Mouse (Mus musculus) lung, embryonic 14.5 days (tissue): Measurements from ENCODE around the gene Col6a4. TPM values are rescaled to one million over a fixed set of nuclear protein-coding genes. Genes with fewer than 3 reads are reported as not detected.
A peak's percentile ranks its signal among the peaks of the same experiment; 100 is the strongest.

Experiments used
- ATAC-seq: fragments of 200-750 bp; cut with Nextera tagmentation; 2 replicates; pipeline ENCODE4 v1.8.0; 2017; ENCODE audit warnings: mild to moderate bottlenecking, moderate TSS enrichment, moderate library complexity; ENCODE audit not compliant: insufficient read depth
- DNase-seq: peaks from one replicate; pipeline ENCODE4 v3.0.0-alpha.2; 2015
- H3K27ac ChIP-seq: fragments of 300-500 bp; sonication (generic); 2 replicates; pipeline ENCODE4 v1.5.1; 2014; ENCODE audit warnings: low read depth, mild to moderate bottlenecking, moderate library complexity
- H3K27me3 ChIP-seq: fragments of 300-500 bp; sonication (generic); 2 replicates; pipeline ENCODE4 v1.6.1; 2014; ENCODE audit warnings: low read length, control low read depth; ENCODE audit not compliant: insufficient read depth
- H3K36me3 ChIP-seq: fragments of 300-500 bp; sonication (generic); 2 replicates; pipeline ENCODE4 v1.6.1; 2014; ENCODE audit warnings: control low read depth; ENCODE audit not compliant: insufficient read depth
- H3K4me1 ChIP-seq: fragments of 300-500 bp; sonication (generic); 2 replicates; pipeline ENCODE4 v1.6.1; 2014; ENCODE audit warnings: antibody characterized with exemption, control low read depth; ENCODE audit not compliant: insufficient read depth
- H3K4me2 ChIP-seq: fragments of 300-500 bp; sonication (generic); 2 replicates; pipeline ENCODE4 v1.6.1; 2014; ENCODE audit warnings: mild to moderate bottlenecking
- H3K4me3 ChIP-seq: fragments of 300-500 bp; sonication (generic); 2 replicates; pipeline ENCODE4 v1.5.1; 2014; ENCODE audit warnings: low read depth, low read length
- H3K9ac ChIP-seq: fragments of 300-500 bp; sonication (generic); 2 replicates; pipeline ENCODE4 v1.6.1; 2014
- H3K9me3 ChIP-seq: fragments of 300-500 bp; sonication (generic); 2 replicates; pipeline ENCODE4 v1.6.1; 2016; ENCODE audit warnings: low read depth, low read length, control low read depth
- CTCF ChIP-seq: IDR thresholded peaks from 2 replicates; pipeline ENCODE4 v1.5.1; 2016; ENCODE audit warnings: antibody characterized with exemption, low read depth
- WGBS: fragments of 180-500 bp; shearing (Covaris S2); extraction: QIAGEN DNeasy Blood & Tissue Kit; methylation state at CpG from one replicate; pipeline ENCODE4 v1.1.7; 2014; 5-methylcytosine and 5-hydroxymethylcytosine counted together
- polyA plus RNA-seq: library from polyadenylated mRNA; unstranded; fragments of >200 nt; fragmentation: Nextera tagmentation; extraction: Ambion mirVana; gene quantifications from 2 replicates; pipeline ENCODE4 v1.2.1, GENCODE M21; 2014

The Col6a4 gene
- polyA plus RNA-seq, 1 experiment from 2014 or later = 0.95 TPM

DNA sequence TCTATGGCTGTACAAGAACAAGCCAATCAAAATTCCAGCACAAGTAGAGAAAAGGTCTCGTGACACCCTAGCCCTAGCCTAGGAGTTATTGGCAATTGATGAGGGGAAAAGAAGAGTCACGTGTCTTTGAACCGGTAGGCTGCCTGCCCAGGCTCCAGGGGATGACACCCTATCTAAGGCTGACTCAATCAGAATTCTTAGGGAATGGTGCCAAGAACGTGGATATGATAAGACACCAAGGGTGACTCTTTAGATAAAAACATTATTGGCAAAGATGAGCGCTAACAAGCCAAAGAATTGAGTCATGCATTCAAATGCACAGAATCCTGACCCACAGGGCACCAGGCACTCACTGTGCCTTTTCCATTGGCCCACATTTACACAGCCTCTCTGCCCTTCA is 125.7 kb downstream of the Col6a4 start:
- Histone ChIP-seq H3K36me3 (no peaks in the 10 kb centered on the region), H3K4me1 (no peaks in the 10 kb centered on the region), H3K4me3 (no peak overlapping the region), H3K4me2 (no peak overlapping the region), H3K9me3 (no peaks in the 10 kb centered on the region), H3K27me3 (no peaks in the 10 kb centered on the region), H3K9ac (no peak overlapping the region), H3K27ac (no peak overlapping the region)
- DNase-seq (no peak), ATAC-seq (no peak)
- 72% methylated on average over 5 of the region's 5 CpGs for WGBS
- TF ChIP-seq CTCF = no peak

- no peak overlapping the region for H3K9ac ChIP-seq
- DNase-seq = no peak
- H3K36me3 ChIP-seq = no peaks in the 10 kb centered on the region
- WGBS = 73% methylated on average over 5 of the region's 5 CpGs
- H3K9me3 ChIP-seq = no peaks in the 10 kb centered on the region
- no peak overlapping the region for H3K27ac ChIP-seq
- H3K4me1 ChIP-seq = no peaks in the 10 kb centered on the region
- H3K27me3 ChIP-seq = no peaks in the 10 kb centered on the region
- no peak for ATAC-seq
- no peak for TF ChIP-seq CTCF
- H3K4me3 ChIP-seq = no peak overlapping the region
- no peak overlapping the region for H3K4me2 ChIP-seq
These were observed 128.6 kb downstream of the Col6a4 start for GRCm38 (mm10) chr9:105967976-105968375.

GRCm38 (mm10) chr9:105960533-105960932 is 136.1 kb downstream of the Col6a4 start, which contains the start of gene Col6a5:
TSS of gene Col6a5 (minus strand) at chr9:105960643.
- DNase-seq = peak; percentile 57
- 8% methylated on average over 13 of the region's 13 CpGs for WGBS
- no peaks in the 10 kb centered on the region for H3K36me3 ChIP-seq
- no peaks in the 10 kb centered on the region for H3K4me1 ChIP-seq
- H3K4me2 ChIP-seq = peak within 1 kb of the TSS; percentile 45
- no peaks in the 10 kb centered on the region for H3K27me3 ChIP-seq
- ATAC-seq = peak; percentile 54; the same call in 1 of the 2 replicates
- no peak within 1 kb of the TSS for H3K27ac ChIP-seq
- no peak within 1 kb of the TSS for H3K4me3 ChIP-seq
- TF ChIP-seq CTCF = no peak
- H3K9ac ChIP-seq = no peak within 1 kb of the TSS
- H3K9me3 ChIP-seq = no peaks in the 10 kb centered on the region

DNA sequence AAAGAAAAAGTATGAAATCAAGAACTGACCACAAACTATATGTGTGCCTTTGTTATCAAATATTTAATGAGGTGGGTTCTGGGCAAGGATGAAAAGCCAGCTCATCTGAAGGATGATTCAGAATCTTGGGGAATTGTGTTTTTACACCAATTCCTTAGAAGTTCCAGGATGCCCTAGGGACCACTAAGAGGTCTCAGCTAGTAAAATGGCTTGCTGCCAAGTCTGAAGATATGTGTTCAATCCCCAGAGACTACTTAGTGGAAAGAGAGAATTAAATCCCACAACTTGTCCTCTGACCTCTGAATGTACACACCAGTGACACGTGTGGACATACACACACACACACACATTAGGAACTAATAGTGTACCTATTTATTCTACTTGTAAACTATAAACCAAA is 137.5 kb downstream of the Col6a4 start:
- TF ChIP-seq CTCF = no peak
- H3K9me3 ChIP-seq = no peaks in the 10 kb centered on the region
- H3K4me3 ChIP-seq = no peak overlapping the region
- no peaks in the 10 kb centered on the region for H3K36me3 ChIP-seq
- no peaks in the 10 kb centered on the region for H3K4me1 ChIP-seq
- DNase-seq (peak; percentile 43), ATAC-seq (no peak)
- no peak overlapping the region for H3K4me2 ChIP-seq
- H3K9ac ChIP-seq = no peak overlapping the region
- H3K27ac ChIP-seq = no peak overlapping the region
- H3K27me3 ChIP-seq = no peaks in the 10 kb centered on the region
- WGBS = 34% methylated on average over 1 of the region's 1 CpGs

GRCm38 (mm10) chr9:105949755-105950154 is 146.8 kb downstream of the Col6a4 start:
- H3K27ac ChIP-seq = no peak overlapping the region
- ATAC-seq = no peak
- no peaks in the 10 kb centered on the region for H3K27me3 ChIP-seq
- no peaks in the 10 kb centered on the region for H3K9me3 ChIP-seq
- H3K36me3 ChIP-seq = no peaks in the 10 kb centered on the region
- no peak overlapping the region for H3K4me3 ChIP-seq
- no peak for TF ChIP-seq CTCF
- H3K9ac ChIP-seq = no peak overlapping the region
- no peak overlapping the region for H3K4me2 ChIP-seq
- H3K4me1 ChIP-seq = no peaks in the 10 kb centered on the region
- WGBS = 95% methylated on average over 1 of the region's 1 CpGs
- no peak for DNase-seq

DNA sequence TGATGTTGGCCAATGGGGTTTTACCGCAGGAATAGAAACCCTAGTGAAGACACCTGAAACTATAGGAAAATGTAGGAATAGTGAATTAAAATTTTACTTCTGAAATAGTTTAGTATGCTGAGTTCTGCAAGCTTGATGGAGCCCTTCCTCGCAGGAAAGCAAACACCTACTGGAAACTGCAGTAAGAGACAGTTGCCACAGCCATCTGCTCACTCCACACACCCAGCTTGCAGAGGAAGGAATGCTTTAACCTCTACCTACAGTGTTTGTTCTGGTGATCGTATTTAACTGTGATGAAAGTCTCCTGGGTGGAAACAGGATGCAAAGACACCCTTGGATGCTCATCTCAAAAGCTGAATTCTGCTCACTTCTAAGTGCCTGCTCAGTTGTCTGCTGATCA is 149.0 kb downstream of the Col6a4 start:
- no peak overlapping the region for H3K4me3 ChIP-seq
- DNase-seq (no peak), ATAC-seq (no peak)
- H3K4me1 ChIP-seq = no peaks in the 10 kb centered on the region
- H3K4me2 ChIP-seq = no peak overlapping the region
- TF ChIP-seq CTCF = no peak
- no peak overlapping the region for H3K9ac ChIP-seq
- H3K36me3 ChIP-seq = no peaks in the 10 kb centered on the region
- 52% methylated on average over 3 of the region's 3 CpGs for WGBS
- H3K9me3 ChIP-seq = no peaks in the 10 kb centered on the region
- H3K27ac ChIP-seq = no peak overlapping the region
- H3K27me3 ChIP-seq = no peaks in the 10 kb centered on the region

Other genes with a start within 250 kb of the Col6a4 start
- 0.04 and 0.24 TPM in 2 replicates for gene Col6a5, start 136.1 kb downstream of the Col6a4 start, polyA plus RNA-seq
- 1.5 and 1.6 TPM in 2 replicates for gene Glyctk, start 61.4 kb upstream of the Col6a4 start, polyA plus RNA-seq
- gene Wdr82, start 74.1 kb upstream of the Col6a4 start, polyA plus RNA-seq = 26.7 and 26.9 TPM in 2 replicates
- gene Ppm1m, start 103.0 kb upstream of the Col6a4 start, polyA plus RNA-seq = 49.2 and 55.0 TPM in 2 replicates
- gene Twf2, start 106.3 kb upstream of the Col6a4 start, polyA plus RNA-seq = 77.0 and 78.1 TPM in 2 replicates
- gene Tlr9, start 125.8 kb upstream of the Col6a4 start, polyA plus RNA-seq = 0.08 and 0.09 TPM in 2 replicates
- 104 and 110 TPM in 2 replicates for gene Alas1, start 151.9 kb upstream of the Col6a4 start, polyA plus RNA-seq
- gene Poc1a, start 184.3 kb upstream of the Col6a4 start, polyA plus RNA-seq = 27.1 and 29.5 TPM in 2 replicates